Mouse (Mus musculus) stomach, embryonic 14.5 days (tissue): Measurements from ENCODE around the gene Chst11. TPM values are rescaled to one million over a fixed set of nuclear protein-coding genes. Genes with fewer than 3 reads are reported as not detected.

ENCODE experiments used
- ATAC-seq: fragments of 200-750 bp; cut with Nextera tagmentation; 2 replicates; pipeline ENCODE4 v1.8.0; 2017; ENCODE audit warnings: low read depth, moderate TSS enrichment; ENCODE audit not compliant: insufficient number of reproducible peaks, insufficient read depth, low FRiP score
- H3K27ac ChIP-seq: fragments of 300-500 bp; sonication (generic); 2 replicates; pipeline ENCODE4 v1.5.1; 2014; ENCODE audit warnings: mild to moderate bottlenecking, low read length, moderate library complexity, mixed read lengths
- H3K27me3 ChIP-seq: fragments of 300-500 bp; sonication (generic); 2 replicates; pipeline ENCODE4 v1.6.1; 2014; ENCODE audit warnings: low read length, control low read depth, mixed read lengths; ENCODE audit not compliant: control insufficient read depth, insufficient read depth
- H3K36me3 ChIP-seq: fragments of 300-500 bp; sonication (generic); 2 replicates; pipeline ENCODE4 v1.6.1; 2014; ENCODE audit warnings: mild to moderate bottlenecking, control low read depth, low read length, moderate library complexity, mixed read lengths; ENCODE audit not compliant: control insufficient read depth, insufficient read depth
- H3K4me1 ChIP-seq: fragments of 300-500 bp; sonication (generic); 2 replicates; pipeline ENCODE4 v1.6.1; 2014; ENCODE audit warnings: low read length, control low read depth, mixed read lengths; ENCODE audit not compliant: control insufficient read depth, insufficient read depth
- H3K4me2 ChIP-seq: fragments of 300-500 bp; sonication (generic); replicated peaks from 2 replicates; pipeline ENCODE4 v1.6.1; 2014; ENCODE audit warnings: low read depth, low read length, control low read depth
- H3K4me3 ChIP-seq: fragments of 300-500 bp; sonication (generic); 2 replicates; pipeline ENCODE4 v1.5.1; 2014; ENCODE audit warnings: low read depth, low read length, control low read depth
- H3K9ac ChIP-seq: fragments of 300-500 bp; sonication (generic); replicated peaks from 2 replicates; pipeline ENCODE4 v1.6.1; 2014; ENCODE audit warnings: low read depth, mild to moderate bottlenecking, control low read depth, low read length, moderate library complexity, mixed read lengths
- H3K9me3 ChIP-seq: fragments of 300-500 bp; sonication (generic); 2 replicates; pipeline ENCODE4 v1.6.1; 2016; ENCODE audit warnings: low read depth, low read length, control low read depth; ENCODE audit not compliant: control insufficient read depth
- whole genome bisulfite sequencing: fragments of 180-500 bp; shearing (Covaris S2); extraction: QIAGEN DNeasy Blood & Tissue Kit; methylation state at CpG from one replicate; pipeline ENCODE4 v1.1.7; 2014; 5-methylcytosine and 5-hydroxymethylcytosine counted together
- polyA plus RNA-seq: library from polyadenylated mRNA; unstranded; fragments of >200 nt; fragmentation: Nextera tagmentation; extraction: Ambion mirVana; gene quantifications from 2 replicates; pipeline ENCODE4 v1.2.1, GENCODE M21; 2014

The Chst11 gene
- polyA plus RNA-seq, 1 experiment from 2014 or later = 2.0 TPM

DNA sequence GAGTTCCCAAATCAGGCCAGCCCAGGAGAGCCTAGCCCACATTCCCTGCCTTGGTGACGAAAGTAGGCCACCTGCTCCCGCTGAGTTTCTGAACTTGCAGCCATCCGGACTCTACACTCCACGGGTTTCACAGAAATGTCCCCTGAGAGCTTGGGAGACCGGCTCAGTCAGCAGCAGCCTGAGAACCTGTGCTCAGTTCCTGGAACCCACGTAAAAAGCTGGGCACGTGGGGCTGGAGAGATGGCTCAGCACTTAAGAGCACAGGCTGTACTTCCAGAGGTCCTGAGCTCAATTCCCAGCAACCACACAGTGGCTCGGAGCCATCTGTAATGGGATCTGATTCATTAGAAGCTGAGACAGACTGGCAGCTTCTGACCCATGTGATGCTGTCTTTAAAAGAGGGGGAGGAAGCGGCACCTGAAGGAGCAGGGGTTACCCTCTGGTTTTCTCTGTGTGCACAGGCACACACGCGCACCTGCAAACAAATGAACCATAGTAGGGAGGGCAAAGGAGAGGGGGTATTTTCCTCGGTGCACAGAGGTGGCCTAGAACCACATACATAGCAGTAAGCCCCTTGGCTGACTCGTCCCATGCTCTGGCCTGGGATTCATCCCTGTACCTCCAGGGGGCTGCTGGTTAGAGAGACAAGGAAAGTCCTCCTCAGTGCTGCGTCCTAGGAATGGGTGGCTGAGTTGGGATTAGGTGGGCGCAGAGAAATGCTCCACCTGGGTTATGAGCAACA, 196.7 kb downstream of the Chst11 start:
- Histone ChIP-seq H3K9me3 (no peaks in the 10 kb centered on the region), H3K36me3 (no peaks in the 10 kb centered on the region), H3K27ac (no peak overlapping the region), H3K4me3 (no peak overlapping the region), H3K9ac (no peak overlapping the region), H3K4me1 (peaks cover 18% of the 10 kb centered on the region; the same call in 1 of the 2 replicates), H3K4me2 (no peak overlapping the region), H3K27me3 (no peaks in the 10 kb centered on the region)
- 76% methylated on average over 15 of the region's 15 CpGs for WGBS
- no peak for ATAC-seq

DNA sequence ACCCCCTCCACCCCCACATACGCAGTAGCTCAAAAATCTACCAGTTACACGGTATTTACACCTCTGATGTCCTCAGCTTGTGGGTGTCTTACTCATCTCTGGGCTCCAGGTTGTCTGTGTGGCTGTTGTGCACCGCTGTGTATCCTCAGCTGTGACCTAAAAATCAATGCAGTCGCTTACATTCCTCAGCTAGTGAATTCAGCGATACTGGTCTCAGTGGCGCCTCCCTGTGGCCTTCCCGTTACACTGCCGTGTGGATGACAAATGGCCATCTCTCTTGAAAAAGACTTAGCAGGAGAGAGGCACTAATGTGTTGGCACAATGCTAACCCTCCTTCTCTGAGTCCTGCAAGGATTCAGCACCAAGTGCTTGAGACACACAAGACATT, 197.3 kb downstream of the Chst11 start:
- H3K9me3 ChIP-seq = no peaks in the 10 kb centered on the region
- 42% methylated on average over 8 of the region's 8 CpGs for WGBS
- H3K9ac ChIP-seq = no peak overlapping the region
- no peak overlapping the region for H3K4me2 ChIP-seq
- H3K27ac ChIP-seq = no peak overlapping the region
- H3K4me3 ChIP-seq = no peak overlapping the region
- ATAC-seq = no peak
- H3K27me3 ChIP-seq = no peaks in the 10 kb centered on the region
- H3K4me1 ChIP-seq = peaks cover 13% of the 10 kb centered on the region; the same call in 1 of the 2 replicates
- H3K36me3 ChIP-seq = no peaks in the 10 kb centered on the region

DNA sequence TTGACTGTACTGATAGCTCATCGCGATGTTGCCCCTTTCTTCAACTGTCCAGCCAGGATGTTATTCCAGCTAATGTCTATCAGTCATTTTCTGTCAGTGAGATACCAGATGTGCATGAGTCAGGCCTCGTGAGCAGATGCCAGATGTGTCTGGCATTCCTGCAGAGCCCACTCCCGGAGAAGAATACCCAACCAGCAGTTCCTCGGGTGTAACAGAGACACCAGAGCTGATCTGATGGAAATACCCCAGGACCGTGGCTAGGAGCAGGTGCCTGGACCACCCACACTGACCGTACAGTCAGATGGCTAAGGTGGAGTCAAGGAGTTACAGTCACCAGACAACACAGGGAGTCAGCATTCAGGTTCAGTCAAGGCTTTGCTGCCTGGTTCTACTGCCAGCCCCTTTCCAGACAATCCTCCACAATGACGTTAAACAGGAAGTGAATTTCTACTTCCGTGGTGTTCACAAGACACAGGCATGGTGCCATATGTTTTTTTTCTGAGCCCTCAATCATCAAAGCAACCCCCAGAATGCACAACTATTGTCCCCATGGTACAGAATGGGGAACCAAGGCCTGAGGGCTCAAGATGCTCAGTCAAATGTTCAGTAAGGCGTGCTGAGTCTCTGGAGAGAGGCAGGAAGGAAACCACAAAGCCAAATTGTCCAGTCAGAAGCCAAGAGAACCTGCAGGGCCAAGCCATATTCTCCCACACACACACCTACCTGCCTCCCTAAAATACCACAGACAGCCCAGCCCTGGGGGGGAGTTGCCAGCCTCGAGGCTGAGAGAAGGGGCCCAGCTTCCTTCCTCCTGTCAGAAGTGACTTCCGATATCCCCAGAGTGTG, 198.6 kb downstream of the Chst11 start:
- Histone ChIP-seq H3K27me3 (no peaks in the 10 kb centered on the region), H3K9me3 (no peaks in the 10 kb centered on the region), H3K36me3 (no peaks in the 10 kb centered on the region), H3K9ac (no peak overlapping the region), H3K27ac (no peak overlapping the region), H3K4me3 (no peak overlapping the region), H3K4me1 (peaks cover 11% of the 10 kb centered on the region; the same call in 1 of the 2 replicates), H3K4me2 (no peak overlapping the region)
- 0 out of 2 replicates have a peak, but pooled peaks have one; percentile 18 for ATAC-seq
- WGBS = 54% methylated on average over 12 of the region's 12 CpGs

DNA sequence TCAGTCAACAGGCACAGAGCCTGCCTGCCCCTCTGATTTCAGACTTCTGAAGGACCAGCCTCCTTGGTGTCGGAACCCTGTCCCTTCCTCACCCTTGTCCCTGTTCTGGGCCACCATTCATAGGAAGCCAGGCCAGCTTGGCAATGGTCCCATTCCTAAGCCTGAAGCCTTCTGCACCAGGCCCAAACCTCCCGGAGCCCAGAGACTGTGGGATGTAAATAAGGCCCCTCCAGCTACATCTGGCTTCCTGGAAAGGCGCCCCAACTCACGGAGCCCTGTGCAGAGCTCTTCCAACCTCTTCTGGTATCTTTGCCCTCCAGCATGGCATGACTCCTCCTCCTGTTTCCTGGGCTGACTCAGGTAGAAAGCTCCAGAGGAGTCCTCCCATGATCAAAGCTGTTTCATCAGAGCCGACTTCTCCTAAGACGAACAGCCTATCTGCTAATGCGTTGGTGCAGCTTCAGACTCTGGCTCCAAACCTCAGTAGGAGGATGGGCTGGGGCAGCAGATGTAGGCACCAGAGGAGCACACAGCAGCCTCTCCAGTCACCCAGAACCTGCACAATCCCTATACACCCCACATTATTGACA, 199.3 kb downstream of the Chst11 start:
- Histone ChIP-seq H3K4me3 (no peak overlapping the region), H3K36me3 (no peaks in the 10 kb centered on the region), H3K9me3 (no peaks in the 10 kb centered on the region), H3K27ac (no peak overlapping the region), H3K4me2 (no peak overlapping the region), H3K27me3 (no peaks in the 10 kb centered on the region), H3K9ac (no peak overlapping the region), H3K4me1 (peaks cover 11% of the 10 kb centered on the region; the same call in 1 of the 2 replicates)
- 55% methylated on average over 7 of the region's 7 CpGs for WGBS
- 0 out of 2 replicates have a peak, but pooled peaks have one; percentile 8 for ATAC-seq

DNA sequence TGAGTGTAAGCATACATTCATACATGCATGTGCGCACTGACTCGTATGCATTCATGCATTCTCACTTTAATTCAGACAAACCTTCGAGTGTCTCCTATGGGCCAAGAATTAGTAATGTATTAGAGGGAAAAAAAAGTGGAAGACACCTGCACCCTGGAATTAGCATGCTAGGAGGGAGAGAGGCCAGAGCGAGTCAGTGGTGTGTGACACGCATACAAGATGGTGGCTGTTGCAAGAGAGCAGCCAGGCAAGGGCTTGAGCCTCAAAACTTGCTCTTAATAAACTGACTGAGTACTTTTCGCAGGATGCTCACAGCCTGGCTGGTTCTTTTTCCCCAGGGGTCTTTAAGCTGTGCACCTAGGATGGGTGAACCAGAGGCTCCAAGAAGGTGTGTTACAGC, 199.8 kb downstream of the Chst11 start:
- H3K36me3 ChIP-seq = no peaks in the 10 kb centered on the region
- peaks cover 11% of the 10 kb centered on the region; the same call in 1 of the 2 replicates for H3K4me1 ChIP-seq
- no peak for ATAC-seq
- no peak overlapping the region for H3K4me3 ChIP-seq
- no peak overlapping the region for H3K4me2 ChIP-seq
- H3K27ac ChIP-seq = no peak overlapping the region
- WGBS = 92% methylated on average over 6 of the region's 6 CpGs
- H3K9me3 ChIP-seq = no peaks in the 10 kb centered on the region
- H3K9ac ChIP-seq = no peak overlapping the region
- H3K27me3 ChIP-seq = no peaks in the 10 kb centered on the region

DNA sequence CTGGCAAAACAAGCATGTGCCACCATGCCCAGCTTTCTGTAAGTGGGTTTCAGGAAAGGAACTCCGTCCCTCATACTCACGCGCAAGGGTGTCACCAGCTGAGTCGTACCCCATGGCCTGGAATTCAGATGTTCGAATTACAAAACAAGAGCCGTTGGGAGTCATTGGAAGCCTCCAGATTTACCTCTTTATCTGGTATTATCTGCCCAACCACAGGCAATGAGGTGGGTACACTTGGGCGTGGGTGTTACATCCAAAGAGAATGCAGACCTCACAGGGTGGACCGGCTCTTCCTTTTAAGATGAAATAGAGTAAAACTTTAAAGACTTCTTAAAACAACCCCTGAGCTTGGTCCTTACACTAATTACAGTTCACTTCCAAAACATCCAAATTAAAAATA, 200.9 kb downstream of the Chst11 start:
- ATAC-seq = no peak

DNA sequence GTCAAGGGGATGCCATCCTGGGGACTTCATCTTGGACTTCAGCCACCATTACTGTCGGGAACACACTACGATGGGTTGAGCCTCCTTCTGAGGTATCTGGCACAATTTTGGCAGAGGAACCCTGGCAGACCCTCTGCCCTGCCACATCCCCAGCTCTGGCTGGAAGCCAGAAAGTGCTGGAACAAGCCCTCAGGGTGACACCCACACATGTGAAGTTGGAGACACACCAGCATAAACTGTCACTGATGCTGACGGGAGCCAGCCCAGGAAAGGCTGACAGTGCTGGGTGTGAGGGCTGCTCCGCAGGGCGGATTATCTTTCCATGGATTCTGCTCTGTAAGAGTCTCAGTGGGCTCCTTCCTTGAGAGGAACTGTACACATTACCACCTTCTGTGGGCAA, 201.7 kb downstream of the Chst11 start:
- Histone ChIP-seq H3K36me3 (no peaks in the 10 kb centered on the region; the same call in 1 of the 2 replicates), H3K9ac (no peak overlapping the region), H3K27me3 (no peaks in the 10 kb centered on the region), H3K4me1 (peaks cover 11% of the 10 kb centered on the region; the same call in 1 of the 2 replicates), H3K4me3 (no peak overlapping the region), H3K9me3 (no peaks in the 10 kb centered on the region), H3K27ac (no peak overlapping the region), H3K4me2 (no peak overlapping the region)
- ATAC-seq = no peak
- 68% methylated on average over 5 of the region's 5 CpGs for WGBS

More for the DNA sequence above, 200.9 kb downstream of the Chst11 start:
- no peak overlapping the region for H3K27ac ChIP-seq
- H3K9ac ChIP-seq = no peak overlapping the region
- H3K27me3 ChIP-seq = no peaks in the 10 kb centered on the region
- 88% methylated on average over 8 of the region's 8 CpGs for WGBS
- no peak overlapping the region for H3K4me3 ChIP-seq
- H3K36me3 ChIP-seq = no peaks in the 10 kb centered on the region; the same call in 1 of the 2 replicates
- H3K4me2 ChIP-seq = no peak overlapping the region
- H3K4me1 ChIP-seq = peaks cover 11% of the 10 kb centered on the region; the same call in 1 of the 2 replicates
- H3K9me3 ChIP-seq = no peaks in the 10 kb centered on the region

DNA sequence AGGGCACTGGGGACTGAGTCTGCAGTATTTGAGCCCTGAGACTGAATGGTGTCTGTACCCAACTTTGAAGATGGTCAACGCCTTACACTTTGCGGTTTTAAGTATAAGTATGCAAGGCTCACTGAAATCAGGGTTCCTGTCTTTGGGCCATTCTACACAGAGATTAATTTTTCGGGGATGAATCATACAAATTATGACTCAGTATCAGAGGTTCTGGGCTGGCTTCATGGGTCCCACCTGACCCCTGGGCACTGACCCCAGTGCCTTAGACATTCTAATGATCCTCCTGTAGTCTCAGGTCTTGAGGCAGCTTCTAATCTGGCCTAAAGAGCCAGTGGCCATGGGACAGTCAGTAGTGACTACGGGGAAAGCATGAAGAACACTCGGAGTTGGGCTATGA, 203.8 kb downstream of the Chst11 start:
- no peak overlapping the region for H3K4me3 ChIP-seq
- 94% methylated on average over 5 of the region's 5 CpGs for WGBS

More for the DNA sequence above, 203.8 kb downstream of the Chst11 start:
- Histone ChIP-seq H3K4me2 (no peak overlapping the region), H3K9me3 (no peaks in the 10 kb centered on the region), H3K27ac (no peak overlapping the region), H3K27me3 (no peaks in the 10 kb centered on the region), H3K9ac (no peak overlapping the region), H3K4me1 (0 out of 2 replicates have a peak, but pooled peaks cover 6% of the 10 kb centered on the region), H3K36me3 (no peaks in the 10 kb centered on the region; the same call in 1 of the 2 replicates)
- ATAC-seq = no peak
